Mouse (Mus musculus) spleen, postnatal 10 days (tissue): ENCODE measurements at regions not wholly inside any gene's neighbourhood (a gene's known extent, or its start where the extent isn't known, plus 50 kb on each side); places are given as distances from the start of the nearest gene placed in this dataset.

Source experiments
- DNase-seq, 2 experiments: peaks; one replicate each; pipeline ENCODE4 v3.0.0; 2021 to 2022; ENCODE audit warnings: low spot score in 2 of 2

- DNase-seq: no peak
Observed at GRCm38 (mm10) chr3:35688111-35688510, 65.8 kb upstream of the Atp11b start.

DNA sequence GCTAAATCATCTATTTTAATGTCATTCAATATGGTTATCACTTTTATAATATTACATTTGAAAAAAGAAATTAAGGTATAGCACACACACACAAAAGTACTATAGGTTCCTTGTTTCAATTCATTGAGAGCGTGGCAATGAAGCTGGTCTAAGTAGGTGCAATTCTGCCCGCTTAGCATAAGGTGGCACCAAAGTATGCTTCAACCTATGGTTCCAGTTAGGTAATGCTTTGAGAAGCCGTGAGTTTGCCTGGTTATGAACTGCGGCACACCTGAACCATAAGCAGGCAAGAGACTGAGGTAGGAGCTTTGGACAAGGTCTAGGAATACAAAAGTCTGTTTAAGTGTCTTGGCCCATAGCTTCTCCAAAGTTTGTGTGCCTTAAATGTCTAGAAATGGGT, 65.1 kb upstream of the Atp11b start:
- DNase-seq: peak in 1 of 2 experiments; percentile 24

- DNase-seq: peak; percentile 48 to 82
Observed at GRCm38 (mm10) chr3:35693039-35693438, 60.9 kb upstream of the Atp11b start.

GRCm38 (mm10) chr3:35693551-35693950, 60.4 kb upstream of the Atp11b start:
- no peak for DNase-seq

DNA sequence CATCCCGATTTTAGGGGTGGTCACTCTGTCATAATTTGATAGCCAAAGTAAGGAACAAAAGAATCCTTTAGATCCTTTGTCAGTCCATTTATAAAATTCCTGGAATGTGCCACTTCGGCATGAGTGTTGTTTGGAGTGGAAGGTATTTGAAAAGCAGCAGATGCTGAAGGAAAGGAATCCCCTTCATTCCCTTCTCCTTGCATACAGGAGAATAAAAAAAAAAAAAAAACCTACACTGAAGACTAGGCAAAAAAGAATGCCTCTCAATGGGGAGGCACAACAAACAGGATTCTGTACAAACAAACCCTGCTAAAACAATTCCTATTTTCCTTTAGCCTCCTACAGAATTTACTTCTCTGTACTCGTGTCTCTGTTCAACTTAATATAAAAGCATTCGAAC, 59.7 kb upstream of the Atp11b start:
- DNase-seq: no peak

- DNase-seq: no peak
Observed at GRCm38 (mm10) chr3:35695859-35696258, 58.0 kb upstream of the Atp11b start.

GRCm38 (mm10) chr3:35699266-35699665, 54.6 kb upstream of the Atp11b start:
- DNase-seq: no peak

GRCm38 (mm10) chr3:35699979-35700378, 53.9 kb upstream of the Atp11b start:
- no peak for DNase-seq

DNA sequence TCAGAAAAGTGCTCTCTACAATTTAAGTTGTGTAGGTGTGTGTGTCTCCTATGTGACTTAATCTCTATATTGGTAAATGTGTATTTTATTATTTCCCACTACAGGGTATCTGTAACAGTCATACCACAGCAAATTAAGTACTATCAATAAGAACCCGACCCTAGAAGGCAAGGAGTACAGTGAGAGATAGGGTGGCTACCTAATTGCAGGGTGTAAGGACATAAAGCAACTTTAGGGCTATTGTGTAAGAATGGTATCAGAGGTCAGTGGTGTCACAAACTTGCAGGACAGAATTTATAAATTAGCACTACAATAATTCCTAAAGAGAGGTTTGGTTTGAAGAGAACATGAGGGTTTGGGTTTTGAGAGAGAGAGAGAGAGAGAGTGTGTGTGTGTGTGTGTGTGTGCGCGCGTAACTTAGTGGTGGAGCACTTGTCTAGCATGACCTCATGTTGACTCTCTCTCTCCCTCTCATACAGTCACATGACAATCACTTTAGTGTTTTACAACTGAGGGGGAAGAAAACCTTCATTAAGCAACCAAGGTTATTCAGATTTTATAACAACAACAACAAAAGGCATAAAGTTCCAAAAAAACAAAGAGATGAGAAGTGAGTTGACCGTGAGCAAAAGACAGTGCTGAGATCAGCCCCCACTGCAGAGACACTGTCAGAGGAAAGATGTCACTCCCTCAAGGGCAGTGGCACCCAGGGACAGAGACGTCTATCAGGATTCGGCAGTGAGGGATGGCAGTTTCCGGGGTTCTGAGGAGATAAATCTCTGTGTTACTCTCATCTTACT, 50.2 kb upstream of the Atp11b start:
- DNase-seq: no peak
